Mouse (Mus musculus) liver, postnatal 0 days (tissue): ENCODE results near the gene Usp20.

ENCODE experiments used
- CTCF ChIP-seq: sonication (generic); IDR thresholded peaks from 2 replicates; pipeline ENCODE4 v1.5.1; 2016; ENCODE audit warnings: antibody characterized with exemption, low read depth
- EP300 ChIP-seq: IDR thresholded peaks from 2 replicates; pipeline ENCODE4 v1.6.1; 2016; ENCODE audit warnings: antibody characterized with exemption, low read depth, mild to moderate bottlenecking

- TF ChIP-seq CTCF (no peak), EP300 (no peak)
Observed at GRCm38 (mm10) chr2:31057549-31058177, 75.6 kb downstream of the Usp20 start.
